In the genomic region with DNA sequence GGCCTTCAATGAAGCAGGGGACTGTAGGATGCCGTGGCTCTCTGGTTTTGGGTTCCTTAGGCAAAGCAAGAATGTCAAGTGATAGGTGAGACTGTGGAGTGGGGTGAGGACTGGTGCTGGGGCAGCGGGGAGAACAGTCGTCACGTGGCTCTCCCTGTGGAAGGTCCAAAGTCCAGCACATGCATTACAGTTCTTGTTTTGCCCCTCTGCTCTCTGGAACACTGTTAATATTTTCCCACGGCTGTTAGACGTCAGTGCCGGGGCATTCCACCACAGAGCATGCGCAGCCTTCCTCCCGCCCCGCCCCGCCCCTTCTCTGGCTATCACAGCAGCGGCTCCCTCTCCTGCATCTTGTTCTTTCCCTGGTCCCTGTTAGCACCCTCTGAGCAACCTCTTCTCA, we compare ENCODE assay signal across 18 mouse cellular contexts.
DNase-seq lines count a peak whose midpoint lies in the region; ATAC-seq and TF ChIP-seq lines count a peak whose summit lies in the region.
"Had no signal": no experiment of that assay in that cellular context is flagged by ENCODE, and none has a peak within 500 bp of the region (broad histone marks: within the 10 kb centered on the region; RNA-seq: fewer than 3 reads in every experiment).

No protein-coding gene starts in this region.

- 50% methylated on average over 12 of the region's 12 CpGs for WGBS in intestine, embryonic 15.5 days
- 46% methylated on average over 12 of the region's 12 CpGs for WGBS in intestine, postnatal 0 days
- WGBS in kidney, embryonic 16.5 days: 62% methylated on average over 12 of the region's 12 CpGs

- H3K27ac ChIP-seq in intestine, embryonic 15.5 days: no peak overlapping the region
- H3K27ac ChIP-seq in intestine, postnatal 0 days (ENCODE audit: low read depth, low read length): no peak overlapping the region
- H3K27ac ChIP-seq in kidney, embryonic 16.5 days (ENCODE audit: low read length): no peak overlapping the region
- H3K27ac ChIP-seq: forebrain, embryonic 13.5 days; heart, embryonic 10.5 days; hindbrain, embryonic 15.5 days had no signal

- no peaks in the 10 kb centered on the region for H3K27me3 ChIP-seq in intestine, embryonic 15.5 days (replicated peaks)
- H3K27me3 ChIP-seq in intestine, postnatal 0 days (replicated peaks; ENCODE audit: control insufficient read depth, insufficient read depth, low read length): no peaks in the 10 kb centered on the region
- H3K27me3 ChIP-seq in kidney, embryonic 16.5 days (ENCODE audit: insufficient read depth, low read length): no peaks in the 10 kb centered on the region
- H3K27me3 ChIP-seq: forebrain, embryonic 13.5 days; hindbrain, embryonic 15.5 days had no signal

- H3K9ac ChIP-seq in intestine, embryonic 15.5 days: no peak overlapping the region
- no peak overlapping the region for H3K9ac ChIP-seq in intestine, postnatal 0 days (ENCODE audit: low read depth, low read length)
- no peak overlapping the region for H3K9ac ChIP-seq in kidney, embryonic 16.5 days (replicated peaks; ENCODE audit: low read length)
- H3K9ac ChIP-seq: forebrain, embryonic 13.5 days; hindbrain, embryonic 15.5 days had no signal

- intact Hi-C loops in left cerebral cortex, postnatal 25 days (cut with DNase I): no loop called here

- H3K4me3 ChIP-seq in intestine, embryonic 15.5 days (replicated peaks): no peak overlapping the region
- no peak overlapping the region for H3K4me3 ChIP-seq in intestine, postnatal 0 days (ENCODE audit: low read depth, low read length)
- H3K4me3 ChIP-seq in kidney, embryonic 16.5 days (ENCODE audit: low read length): no peak overlapping the region
- H3K4me3 ChIP-seq: forebrain, embryonic 13.5 days; heart, embryonic 10.5 days; hindbrain, embryonic 15.5 days had no signal

- H3K9me3 ChIP-seq in intestine, embryonic 15.5 days: no peaks in the 10 kb centered on the region
- H3K9me3 ChIP-seq in intestine, postnatal 0 days (ENCODE audit: control insufficient read depth): no peaks in the 10 kb centered on the region
- no peaks in the 10 kb centered on the region for H3K9me3 ChIP-seq in kidney, embryonic 16.5 days (ENCODE audit: low read length)
- H3K9me3 ChIP-seq: forebrain, embryonic 13.5 days; heart, embryonic 10.5 days; hindbrain, embryonic 15.5 days had no signal

- H3K4me2 ChIP-seq in intestine, embryonic 15.5 days (replicated peaks): no peak overlapping the region
- H3K4me2 ChIP-seq in intestine, postnatal 0 days (replicated peaks; ENCODE audit: low read depth): 0 out of 2 replicates have a peak overlapping the region, but pooled peaks have one; percentile 17
- H3K4me2 ChIP-seq in kidney, embryonic 16.5 days (replicated peaks; ENCODE audit: low read depth, low read length): no peak overlapping the region
- H3K4me2 ChIP-seq: forebrain, embryonic 13.5 days; hindbrain, embryonic 15.5 days; liver, embryonic 11.5 days had no signal

- H3K36me3 ChIP-seq in intestine, embryonic 15.5 days: no peaks in the 10 kb centered on the region
- no peaks in the 10 kb centered on the region for H3K36me3 ChIP-seq in intestine, postnatal 0 days (ENCODE audit: control insufficient read depth, insufficient read depth)
- no peaks in the 10 kb centered on the region for H3K36me3 ChIP-seq in kidney, embryonic 16.5 days (ENCODE audit: insufficient read depth, low read length)
- H3K36me3 ChIP-seq: heart, embryonic 10.5 days; hindbrain, embryonic 15.5 days had no signal

- no peaks in the 10 kb centered on the region for H3K4me1 ChIP-seq in intestine, embryonic 15.5 days (replicated peaks)
- no peaks in the 10 kb centered on the region for H3K4me1 ChIP-seq in intestine, postnatal 0 days (replicated peaks; ENCODE audit: control insufficient read depth, insufficient read depth, low read length)
- no peaks in the 10 kb centered on the region for H3K4me1 ChIP-seq in kidney, embryonic 16.5 days (ENCODE audit: insufficient read depth, low read length)
- H3K4me1 ChIP-seq: heart, embryonic 10.5 days had no signal

- ATAC-seq in intestine, embryonic 15.5 days: peak; percentile 93
- peak; percentile 66 for ATAC-seq in intestine, postnatal 0 days
- peak; percentile 79; the same call in 1 of the 2 replicates for ATAC-seq in kidney, embryonic 16.5 days (ENCODE audit: low FRiP score, low TSS enrichment)
- ATAC-seq: activated CD4-positive, CD25-positive, alpha-beta regulatory T cell, adult 4 months; forebrain, embryonic 13.5 days had no signal

- peak; percentile 42 to 66 for DNase-seq in kidney, postnatal 4 days
- no peak for DNase-seq in left cerebral cortex, postnatal 25 days (ENCODE audit: low spot score in 2 of 2)
- no peak for DNase-seq in right cerebral cortex, postnatal 25 days
- DNase-seq in layer of hippocampus, postnatal 36 days: no peak
- DNase-seq: adrenal gland, postnatal 10 days; cerebellum, adult 9-10 months; lung, postnatal 4 days; midbrain, embryonic 14.5 days; thymus, adult 2 months; thymus, postnatal 4 days had no signal

- TF ChIP-seq CTCF in intestine, postnatal 0 days (IDR thresholded peaks at IDR 0.05; ENCODE audit: low read depth): no peak

Comparison
In these comparisons a context has a peak if more than half of its experiments do, and no peak if none do; other contexts are left out.
1. DNase-seq: peak in kidney, postnatal 4 days (2 of 2); none in left cerebral cortex, postnatal 25 days (0 of 2), right cerebral cortex, postnatal 25 days (single experiment) and layer of hippocampus, postnatal 36 days (0 of 2).
2. Peak in every context shown above with its lines, with median percentiles within 50 percentile points of each other: ATAC-seq.